Mouse (Mus musculus) neural tube, embryonic 14.5 days (tissue): Measurements from ENCODE around the gene Nsmce3. TPM values are rescaled to one million over a fixed set of nuclear protein-coding genes. Genes with fewer than 3 reads are reported as not detected.
A peak's percentile ranks its signal among the peaks of the same experiment; 100 is the strongest.

ENCODE experiments used
- ATAC-seq: fragments of 200-750 bp; cut with Nextera tagmentation; 2 replicates; pipeline ENCODE4 v1.8.0; 2017; ENCODE audit warnings: low read depth, mild to moderate bottlenecking, moderate TSS enrichment, moderate library complexity
- H3K27ac ChIP-seq: fragments of 300-500 bp; sonication (generic); 2 replicates; pipeline ENCODE4 v1.5.1; 2014; ENCODE audit warnings: low read depth, mild to moderate bottlenecking, control low read depth, low read length, moderate library complexity, mixed read lengths
- H3K27me3 ChIP-seq: fragments of 300-500 bp; sonication (generic); 2 replicates; pipeline ENCODE4 v1.6.1; 2014; ENCODE audit warnings: low read length; ENCODE audit not compliant: control insufficient read depth, insufficient read depth
- H3K36me3 ChIP-seq: fragments of 300-500 bp; sonication (generic); 2 replicates; pipeline ENCODE4 v1.6.1; 2014; ENCODE audit warnings: low read length, mixed read lengths; ENCODE audit not compliant: control insufficient read depth, insufficient read depth
- H3K4me1 ChIP-seq: fragments of 300-500 bp; sonication (generic); 2 replicates; pipeline ENCODE4 v1.6.1; 2014; ENCODE audit warnings: low read length; ENCODE audit not compliant: control insufficient read depth, insufficient read depth
- H3K4me2 ChIP-seq: fragments of 300-500 bp; sonication (generic); 2 replicates; pipeline ENCODE4 v1.6.1; 2014; ENCODE audit warnings: mild to moderate bottlenecking, low read depth, low read length, control low read depth
- H3K4me3 ChIP-seq: fragments of 300-500 bp; sonication (generic); 2 replicates; pipeline ENCODE4 v1.5.1; 2014; ENCODE audit warnings: low read depth, low read length, control low read depth, mixed read lengths
- H3K9ac ChIP-seq: fragments of 300-500 bp; sonication (generic); replicated peaks from 2 replicates; pipeline ENCODE4 v1.6.1; 2014; ENCODE audit warnings: low read depth, mild to moderate bottlenecking, control low read depth, low read length, mixed read lengths
- H3K9me3 ChIP-seq: fragments of 300-500 bp; sonication (generic); 2 replicates; pipeline ENCODE4 v1.6.1; 2016; ENCODE audit warnings: low read length; ENCODE audit not compliant: control insufficient read depth
- WGBS: fragments of 180-500 bp; shearing (Covaris S2); extraction: QIAGEN DNeasy Blood & Tissue Kit; methylation state at CpG from one replicate; pipeline ENCODE4 v1.1.7; 2014; 5-methylcytosine and 5-hydroxymethylcytosine counted together
- polyA plus RNA-seq: library from polyadenylated mRNA; unstranded; fragments of >200 nt; fragmentation: Nextera tagmentation; extraction: Ambion mirVana; gene quantifications from 2 replicates; pipeline ENCODE4 v1.2.1, GENCODE M21; 2014

The Nsmce3 gene
- 10.8 and 11.8 TPM in 2 replicates for polyA plus RNA-seq

DNA sequence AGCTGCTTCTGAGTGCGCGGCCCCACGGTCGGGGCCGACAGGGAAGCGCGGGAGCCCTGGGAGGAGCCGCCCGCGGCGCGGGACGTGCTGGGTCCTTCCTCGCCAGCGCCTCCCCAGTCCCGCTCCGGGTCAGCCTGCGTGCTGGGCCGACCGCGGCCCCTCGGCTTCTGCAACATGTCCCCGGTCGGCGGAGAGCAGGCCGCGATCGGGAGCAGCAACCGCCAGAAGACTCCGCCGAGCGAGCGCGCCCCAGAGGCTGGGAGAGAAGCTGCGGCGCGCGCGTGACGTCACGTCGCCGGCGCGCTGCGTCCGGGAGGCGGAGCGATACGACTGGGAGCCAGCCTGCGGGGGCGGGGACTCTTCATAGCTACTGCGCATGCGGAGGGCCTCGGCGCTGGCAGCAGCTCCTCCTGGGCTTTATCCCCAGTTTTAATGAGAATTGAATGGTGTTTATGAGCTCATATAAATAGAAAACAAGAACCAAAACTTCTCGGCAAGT lies at the start of gene Nsmce3:
Gene Nsmce3, minus strand, starts transcription at position 255 of the 499 bp plus-strand sequence.
- H3K36me3 ChIP-seq = no peaks in the 10 kb centered on the region
- peak; percentile 94 for ATAC-seq
- H3K27ac ChIP-seq = peak within 1 kb of the TSS; percentile 90
- peak within 1 kb of the TSS; percentile 86 for H3K4me3 ChIP-seq
- H3K9me3 ChIP-seq = no peaks in the 10 kb centered on the region
- no peaks in the 10 kb centered on the region for H3K27me3 ChIP-seq
- WGBS = under 1% methylated on average over 57 of the region's 57 CpGs
- H3K9ac ChIP-seq = peak within 1 kb of the TSS; percentile 92
- peaks cover 25% of the 10 kb centered on the region for H3K4me1 ChIP-seq
- H3K4me2 ChIP-seq = peak within 1 kb of the TSS; percentile 91

- no peak for ATAC-seq
- H3K27me3 ChIP-seq = no peaks in the 10 kb centered on the region
Measured at GRCm38 (mm10) chr7:64921189-64921588, 48.4 kb upstream of the Nsmce3 start.

GRCm38 (mm10) chr7:64920735-64921134 lies 47.9 kb upstream of the Nsmce3 start:
- Histone ChIP-seq H3K36me3 (no peaks in the 10 kb centered on the region), H3K4me3 (no peak overlapping the region), H3K27ac (no peak overlapping the region), H3K4me2 (no peak overlapping the region), H3K27me3 (no peaks in the 10 kb centered on the region), H3K9me3 (0 out of 2 replicates have a peak, but pooled peaks cover 2% of the 10 kb centered on the region), H3K4me1 (0 out of 2 replicates have a peak, but pooled peaks cover 4% of the 10 kb centered on the region), H3K9ac (no peak overlapping the region)
- ATAC-seq = no peak
- WGBS = 32% methylated on average over 5 of the region's 5 CpGs

More at GRCm38 (mm10) chr7:64921189-64921588, 48.4 kb upstream of the Nsmce3 start:
- H3K4me2 ChIP-seq = no peak overlapping the region
- 0 out of 2 replicates have a peak, but pooled peaks cover 4% of the 10 kb centered on the region for H3K4me1 ChIP-seq
- WGBS = 70% methylated on average over 13 of the region's 13 CpGs
- no peak overlapping the region for H3K9ac ChIP-seq
- no peak overlapping the region for H3K4me3 ChIP-seq
- no peak overlapping the region for H3K27ac ChIP-seq
- H3K36me3 ChIP-seq = no peaks in the 10 kb centered on the region
- H3K9me3 ChIP-seq = 0 out of 2 replicates have a peak, but pooled peaks cover 2% of the 10 kb centered on the region

DNA sequence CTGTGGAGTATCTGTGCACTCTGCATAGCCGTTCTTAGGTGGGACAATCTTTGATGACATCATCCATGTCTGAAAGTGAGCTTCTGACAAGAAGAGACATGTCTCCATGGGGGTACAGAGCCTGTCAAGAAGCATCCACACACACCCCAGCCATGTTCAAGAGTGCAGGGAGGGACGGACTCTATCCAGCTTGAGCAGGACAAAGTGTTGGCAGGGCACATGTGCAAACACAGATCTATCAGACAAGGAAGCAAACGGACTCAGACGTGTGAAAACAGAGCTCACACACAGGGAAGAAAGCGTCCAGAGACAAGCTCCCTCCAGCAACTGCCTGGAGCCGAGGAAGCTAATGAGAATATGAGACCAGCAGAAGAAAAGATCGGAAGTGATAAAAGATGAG lies 43.9 kb upstream of the Nsmce3 start:
- Histone ChIP-seq H3K4me3 (no peak overlapping the region), H3K9ac (no peak overlapping the region), H3K9me3 (0 out of 2 replicates have a peak, but pooled peaks cover 2% of the 10 kb centered on the region), H3K4me2 (no peak overlapping the region), H3K27ac (no peak overlapping the region), H3K27me3 (no peaks in the 10 kb centered on the region), H3K4me1 (0 out of 2 replicates have a peak, but pooled peaks cover 7% of the 10 kb centered on the region), H3K36me3 (no peaks in the 10 kb centered on the region)
- ATAC-seq = no peak
- 58% methylated on average over 7 of the region's 7 CpGs for WGBS

DNA sequence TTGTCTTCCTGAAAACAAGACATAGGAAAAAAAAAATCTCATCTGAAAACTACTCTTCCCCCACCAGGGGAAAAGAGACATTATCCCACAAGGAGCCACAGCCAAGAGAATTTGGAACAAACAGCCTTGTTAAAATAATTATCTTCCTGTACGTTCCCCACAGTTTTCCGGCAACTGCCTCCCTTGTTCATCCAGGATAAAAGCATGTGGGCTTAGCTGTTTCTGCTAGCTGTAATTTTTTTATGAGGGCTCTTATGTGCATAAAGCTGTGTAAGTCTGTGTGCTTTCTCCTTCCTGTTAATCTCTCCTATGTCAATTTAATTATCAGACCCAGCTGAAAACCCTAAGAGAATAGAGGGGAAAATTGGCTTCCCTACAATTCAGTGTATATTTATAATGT lies 42.3 kb upstream of the Nsmce3 start:
- Histone ChIP-seq H3K9me3 (0 out of 2 replicates have a peak, but pooled peaks cover 2% of the 10 kb centered on the region), H3K36me3 (no peaks in the 10 kb centered on the region), H3K4me1 (0 out of 2 replicates have a peak, but pooled peaks cover 3% of the 10 kb centered on the region), H3K9ac (no peak overlapping the region), H3K4me3 (no peak overlapping the region), H3K27me3 (no peaks in the 10 kb centered on the region), H3K27ac (peak overlapping the region; percentile 0; the same call in 1 of the 2 replicates), H3K4me2 (no peak overlapping the region)
- ATAC-seq = 0 out of 2 replicates have a peak, but pooled peaks have one; percentile 25
- WGBS = 39% methylated on average over 2 of the region's 2 CpGs

- H3K9me3 ChIP-seq = no peaks in the 10 kb centered on the region
Measured at GRCm38 (mm10) chr7:64911945-64912344, 39.1 kb upstream of the Nsmce3 start.

GRCm38 (mm10) chr7:64910208-64910607 lies 37.4 kb upstream of the Nsmce3 start:
- Histone ChIP-seq H3K36me3 (no peaks in the 10 kb centered on the region), H3K9ac (no peak overlapping the region), H3K9me3 (no peaks in the 10 kb centered on the region), H3K4me3 (no peak overlapping the region), H3K4me1 (0 out of 2 replicates have a peak, but pooled peaks cover 3% of the 10 kb centered on the region), H3K27ac (no peak overlapping the region), H3K27me3 (no peaks in the 10 kb centered on the region), H3K4me2 (no peak overlapping the region)
- WGBS = 82% methylated on average over 2 of the region's 2 CpGs
- ATAC-seq = no peak

More at GRCm38 (mm10) chr7:64911945-64912344, 39.1 kb upstream of the Nsmce3 start:
- Histone ChIP-seq H3K27me3 (no peaks in the 10 kb centered on the region), H3K9ac (no peak overlapping the region), H3K4me3 (no peak overlapping the region), H3K4me2 (no peak overlapping the region), H3K4me1 (0 out of 2 replicates have a peak, but pooled peaks cover 3% of the 10 kb centered on the region), H3K27ac (no peak overlapping the region), H3K36me3 (no peaks in the 10 kb centered on the region)
- no peak for ATAC-seq
- 82% methylated on average over 2 of the region's 2 CpGs for WGBS

DNA sequence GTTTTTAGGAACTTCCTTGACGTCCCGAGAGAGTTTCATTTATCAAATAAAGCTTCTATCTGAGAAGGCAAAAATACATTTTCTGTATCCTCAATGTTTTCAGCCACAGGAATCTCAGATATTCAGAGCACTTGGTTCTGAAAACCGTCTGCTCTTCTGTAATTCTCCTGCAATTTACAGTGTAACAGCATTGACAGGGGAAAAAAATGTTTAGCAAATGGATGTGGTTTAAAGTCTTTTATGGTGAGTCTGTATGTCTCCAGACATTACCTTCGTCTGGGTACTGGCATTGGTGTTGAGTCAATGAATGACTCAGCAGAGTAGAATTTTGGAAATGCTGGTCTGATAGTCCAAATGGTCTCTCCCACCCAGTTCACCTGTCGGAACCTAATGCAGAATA lies 34.2 kb upstream of the Nsmce3 start:
- H3K27me3 ChIP-seq = no peaks in the 10 kb centered on the region
- no peak overlapping the region for H3K27ac ChIP-seq
- H3K9me3 ChIP-seq = no peaks in the 10 kb centered on the region
- 75% methylated on average over 5 of the region's 5 CpGs for WGBS
- H3K4me1 ChIP-seq = no peaks in the 10 kb centered on the region
- H3K36me3 ChIP-seq = no peaks in the 10 kb centered on the region
- H3K4me2 ChIP-seq = no peak overlapping the region
- no peak overlapping the region for H3K4me3 ChIP-seq
- no peak for ATAC-seq
- no peak overlapping the region for H3K9ac ChIP-seq

- Histone ChIP-seq H3K4me1 (no peaks in the 10 kb centered on the region), H3K4me3 (no peak overlapping the region), H3K27ac (no peak overlapping the region), H3K9me3 (no peaks in the 10 kb centered on the region), H3K27me3 (no peaks in the 10 kb centered on the region), H3K4me2 (no peak overlapping the region), H3K36me3 (no peaks in the 10 kb centered on the region), H3K9ac (no peak overlapping the region)
- no peak for ATAC-seq
- 94% methylated on average over 3 of the region's 3 CpGs for WGBS
Measured at GRCm38 (mm10) chr7:64905506-64905905, 32.7 kb upstream of the Nsmce3 start.
